Mouse (Mus musculus): ENCODE measurements around the gene Dusp1.

The Dusp1 gene

GRCm38 (mm10) chr17:26502808-26503671 is 58.9 kb downstream of the Dusp1 start:
- DNase-seq (ENCODE audit: low read depth): peak; percentile 82

GRCm38 (mm10) chr17:26501826-26502225 is 60.1 kb downstream of the Dusp1 start:
- no peak for DNase-seq (ENCODE audit: low read depth)

GRCm38 (mm10) chr17:26498626-26499025 is 63.3 kb downstream of the Dusp1 start:
- DNase-seq (ENCODE audit: low read depth): no peak

GRCm38 (mm10) chr17:26497416-26497923 is 64.5 kb downstream of the Dusp1 start:
- DNase-seq (ENCODE audit: low read depth): no peak

GRCm38 (mm10) chr17:26494642-26495468 is 67.1 kb downstream of the Dusp1 start:
- DNase-seq (ENCODE audit: low read depth): no peak

- no peak for DNase-seq (ENCODE audit: low read depth)
These were observed 69.7 kb downstream of the Dusp1 start for GRCm38 (mm10) chr17:26492246-26492645.

- DNase-seq (ENCODE audit: low read depth): no peak
These were observed 71.0 kb downstream of the Dusp1 start for GRCm38 (mm10) chr17:26490910-26491309.

- DNase-seq (ENCODE audit: low read depth): no peak
These were observed 71.9 kb downstream of the Dusp1 start for GRCm38 (mm10) chr17:26490072-26490471.

GRCm38 (mm10) chr17:26488711-26489403 is 73.1 kb downstream of the Dusp1 start:
- DNase-seq (ENCODE audit: low read depth): no peak

- DNase-seq (ENCODE audit: low read depth): no peak
These were observed 74.0 kb downstream of the Dusp1 start for GRCm38 (mm10) chr17:26487917-26488316.

GRCm38 (mm10) chr17:26487266-26487665 is 74.7 kb downstream of the Dusp1 start:
- DNase-seq (ENCODE audit: low read depth): no peak

GRCm38 (mm10) chr17:26484626-26485421 is 77.1 kb downstream of the Dusp1 start:
- DNase-seq (ENCODE audit: low read depth): no peak

GRCm38 (mm10) chr17:26480956-26481355 is 81.0 kb downstream of the Dusp1 start:
- DNase-seq (ENCODE audit: low read depth): no peak

GRCm38 (mm10) chr17:26479619-26480018 is 82.3 kb downstream of the Dusp1 start:
- no peak for DNase-seq (ENCODE audit: low read depth)

- no peak for DNase-seq (ENCODE audit: low read depth)
These were observed 83.3 kb downstream of the Dusp1 start for GRCm38 (mm10) chr17:26478672-26479071.

- DNase-seq (ENCODE audit: low read depth): no peak
These were observed 85.1 kb downstream of the Dusp1 start for GRCm38 (mm10) chr17:26476871-26477270.

- DNase-seq (ENCODE audit: low read depth): no peak
These were observed 93.6 kb downstream of the Dusp1 start for GRCm38 (mm10) chr17:26468102-26468894.

- no peak for DNase-seq (ENCODE audit: low read depth)
These were observed 94.3 kb downstream of the Dusp1 start for GRCm38 (mm10) chr17:26467619-26468018.

GRCm38 (mm10) chr17:26466741-26467150 is 95.2 kb downstream of the Dusp1 start:
- DNase-seq (ENCODE audit: low read depth): peak; percentile 62

- no peak for DNase-seq (ENCODE audit: low read depth)
These were observed 97.0 kb downstream of the Dusp1 start for GRCm38 (mm10) chr17:26464972-26465371.

Measured in c-Kit-positive CD71-negative TER-119-negative erythroid progenitor cells, embryonic 14.5 days (primary cell).